Mouse (Mus musculus): ENCODE measurements around the gene Pard3b.

DNA sequence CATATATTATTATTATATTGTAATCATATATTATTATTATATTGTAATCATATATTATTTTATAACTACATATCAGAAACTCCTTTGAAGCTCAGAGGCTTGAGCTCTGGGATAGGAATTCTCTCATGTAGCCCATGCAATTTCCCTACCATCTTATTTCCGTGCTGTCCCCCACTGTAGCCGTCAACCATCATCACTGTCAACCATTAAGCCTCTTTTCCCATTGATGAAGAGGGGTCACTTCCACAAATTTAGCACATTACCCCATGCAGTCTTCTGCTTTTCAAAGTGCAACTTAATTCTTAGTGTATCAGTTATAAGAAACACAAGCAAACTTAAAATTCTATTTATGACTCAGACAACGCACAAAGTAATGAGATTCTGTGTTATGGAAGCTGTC, 873.1 kb downstream of the Pard3b start:
- TF ChIP-seq EP300 (IDR thresholded peaks at IDR 0.05; ENCODE audit: insufficient read depth, low read depth, low read length): no peak
- no peak for TF ChIP-seq CTCF (IDR thresholded peaks at IDR 0.05; ENCODE audit: low read depth, low read length)
- no peak for TF ChIP-seq POLR2A (IDR thresholded peaks at IDR 0.05; ENCODE audit: insufficient read depth, low read length)

All from ES-Bruce4 (cell line).